Mouse (Mus musculus): Measurements from ENCODE around the gene Tmc2. TPM values are rescaled to one million over a fixed set of nuclear protein-coding genes. Genes with fewer than 3 reads are reported as not detected.

Gene Tmc2
- polyA plus RNA-seq, 1 experiment, result not detected

GRCm38 (mm10) chr2:130279600-130280091, 84.7 kb downstream of the Tmc2 start:
- no peak for TF ChIP-seq GATA1 (IDR thresholded peaks at IDR 0.05; ENCODE audit: low read length)

GRCm38 (mm10) chr2:130280224-130280623, 85.2 kb downstream of the Tmc2 start:
- no peak for TF ChIP-seq GATA1 (IDR thresholded peaks at IDR 0.05; ENCODE audit: low read length)

GRCm38 (mm10) chr2:130280818-130281217, 85.8 kb downstream of the Tmc2 start:
- no peak for TF ChIP-seq GATA1 (IDR thresholded peaks at IDR 0.05; ENCODE audit: low read length)

- no peak for TF ChIP-seq GATA1 (IDR thresholded peaks at IDR 0.05; ENCODE audit: low read length)
Measured at GRCm38 (mm10) chr2:130283854-130284654, 89.1 kb downstream of the Tmc2 start, which contains the start of gene Idh3b. Gene Idh3b, minus strand, starts transcription at chr2:130284547.

DNA sequence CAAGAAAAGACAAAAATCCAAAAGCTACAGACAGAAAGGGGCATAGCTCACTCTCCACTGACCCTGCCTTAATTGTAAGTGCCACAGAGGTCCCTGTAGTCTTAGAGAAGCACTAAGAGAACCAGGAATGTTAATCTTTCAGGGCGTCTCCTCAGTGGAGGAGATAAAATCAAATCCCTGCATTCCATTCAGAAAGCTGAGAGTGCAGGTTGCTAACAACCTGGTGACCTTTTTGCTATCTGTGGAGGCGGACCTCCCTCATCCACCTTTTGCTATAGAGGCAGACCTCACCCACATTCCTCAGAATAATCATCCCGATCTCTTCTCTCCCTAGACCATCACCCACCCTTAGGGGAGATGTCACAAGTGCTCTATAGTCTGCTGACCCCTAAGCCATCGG, 94.1 kb downstream of the Tmc2 start:
- no peak for TF ChIP-seq GATA1 (IDR thresholded peaks at IDR 0.05; ENCODE audit: low read length)

DNA sequence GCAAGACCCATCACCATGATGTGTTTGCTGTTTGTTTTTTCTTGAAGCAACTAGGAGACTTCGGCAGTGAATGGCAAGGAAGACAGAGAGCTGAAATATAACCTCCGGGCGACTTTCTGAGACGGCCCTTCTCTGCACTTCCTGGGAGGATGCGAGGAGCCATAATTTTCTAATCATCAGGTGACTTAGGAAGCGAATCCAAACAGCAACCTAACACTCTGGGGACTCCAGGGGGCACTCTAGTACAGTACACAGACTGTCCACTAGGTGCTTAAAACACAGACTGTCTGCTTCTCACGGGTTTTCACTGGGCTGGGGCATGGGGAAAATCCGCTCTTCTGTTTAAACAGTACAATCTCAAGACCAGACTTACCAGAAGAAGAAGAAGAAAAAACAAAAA, 96.4 kb downstream of the Tmc2 start:
- TF ChIP-seq GATA1 (IDR thresholded peaks at IDR 0.05; ENCODE audit: low read length), result no peak

DNA sequence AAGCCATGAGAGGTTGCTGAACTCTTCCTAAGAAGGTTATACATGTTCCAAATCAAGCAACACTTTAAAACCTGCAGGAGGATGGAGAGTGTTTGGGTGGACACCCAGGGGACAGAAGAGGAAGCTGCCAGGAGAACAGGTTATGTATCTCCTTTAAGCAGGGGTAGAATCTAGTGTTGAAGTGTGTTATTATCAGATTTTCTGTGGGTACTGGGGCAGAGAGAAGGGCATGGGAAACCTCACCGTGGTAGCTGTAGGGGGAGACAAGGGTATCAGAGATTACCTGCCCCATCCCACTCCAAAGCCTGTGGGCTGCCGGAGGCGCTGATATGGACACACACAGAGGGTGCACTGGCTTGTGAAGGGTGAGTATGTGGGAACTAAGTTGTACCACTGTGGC, 98.0 kb downstream of the Tmc2 start:
- no peak for TF ChIP-seq GATA1 (IDR thresholded peaks at IDR 0.05; ENCODE audit: low read length)

GRCm38 (mm10) chr2:130293486-130293885, 98.5 kb downstream of the Tmc2 start:
- no peak for TF ChIP-seq GATA1 (IDR thresholded peaks at IDR 0.05; ENCODE audit: low read length)

- TF ChIP-seq GATA1 (IDR thresholded peaks at IDR 0.05; ENCODE audit: low read length), result no peak
Measured at GRCm38 (mm10) chr2:130294218-130294935, 99.4 kb downstream of the Tmc2 start.

DNA sequence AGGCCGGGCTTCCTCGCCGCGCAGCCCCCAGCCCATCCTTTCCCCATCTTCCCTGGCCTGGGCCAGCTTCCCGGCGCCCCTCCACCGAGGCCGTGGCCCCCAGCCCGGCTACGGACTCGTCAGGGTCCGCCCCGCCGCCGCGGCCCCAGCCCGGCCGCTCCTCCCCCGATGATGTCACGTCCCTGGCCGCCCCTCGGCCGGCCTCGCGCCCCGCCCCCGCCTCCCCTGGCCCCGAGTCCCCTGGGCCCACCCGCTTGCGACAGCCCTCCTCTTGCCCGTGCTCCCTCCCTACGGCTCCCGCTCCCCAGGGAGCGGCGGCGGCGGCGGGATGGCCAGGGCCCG, 99.9 kb downstream of the Tmc2 start, which contains the start of gene Ebf4:
Ebf4 (plus strand) TSS at position 234 of the 342 bp plus-strand sequence.
- TF ChIP-seq GATA1 (IDR thresholded peaks at IDR 0.05; ENCODE audit: low read length), result no peak

DNA sequence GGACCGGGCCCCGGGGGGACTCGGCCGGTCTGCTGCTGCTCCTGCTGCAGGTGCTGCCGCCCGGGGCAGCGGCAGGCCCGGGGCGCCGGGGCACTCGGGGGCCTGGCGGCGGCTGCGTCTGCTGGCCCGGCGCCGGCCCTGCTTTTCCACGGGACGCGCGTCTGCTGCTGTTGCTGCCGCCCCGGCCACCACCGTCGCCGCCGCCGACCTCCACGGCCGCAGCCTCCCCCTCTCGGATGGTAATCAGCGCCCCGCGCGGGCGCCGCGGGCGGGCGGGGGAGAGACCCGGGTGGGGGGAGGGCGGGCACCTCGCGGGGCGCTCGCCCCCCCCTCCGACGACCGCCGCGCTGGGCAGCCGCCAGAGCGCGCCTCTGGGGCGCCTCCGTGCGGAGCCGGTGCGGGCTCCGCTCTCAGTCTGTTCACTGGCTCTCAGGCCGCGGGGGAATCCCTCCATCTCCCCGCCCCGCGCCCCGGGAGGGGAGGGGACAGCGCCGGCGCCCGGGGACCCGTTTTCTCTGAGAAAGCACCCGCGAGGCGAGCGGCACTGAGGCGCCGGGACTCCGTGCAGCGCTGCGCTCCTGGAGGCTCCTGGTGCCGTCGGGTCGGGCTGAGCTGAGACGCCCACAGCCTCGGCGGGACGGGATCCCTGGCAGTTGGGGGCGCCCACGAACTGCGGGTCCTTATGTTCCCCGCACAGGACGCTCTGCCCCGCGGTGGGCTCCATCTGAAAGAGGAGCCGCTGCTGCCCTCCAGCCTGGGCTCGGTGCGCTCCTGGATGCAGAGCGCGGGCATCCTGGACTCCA, 100.5 kb downstream of the Tmc2 start:
- TF ChIP-seq GATA1 (IDR thresholded peaks at IDR 0.05; ENCODE audit: low read length), result no peak

DNA sequence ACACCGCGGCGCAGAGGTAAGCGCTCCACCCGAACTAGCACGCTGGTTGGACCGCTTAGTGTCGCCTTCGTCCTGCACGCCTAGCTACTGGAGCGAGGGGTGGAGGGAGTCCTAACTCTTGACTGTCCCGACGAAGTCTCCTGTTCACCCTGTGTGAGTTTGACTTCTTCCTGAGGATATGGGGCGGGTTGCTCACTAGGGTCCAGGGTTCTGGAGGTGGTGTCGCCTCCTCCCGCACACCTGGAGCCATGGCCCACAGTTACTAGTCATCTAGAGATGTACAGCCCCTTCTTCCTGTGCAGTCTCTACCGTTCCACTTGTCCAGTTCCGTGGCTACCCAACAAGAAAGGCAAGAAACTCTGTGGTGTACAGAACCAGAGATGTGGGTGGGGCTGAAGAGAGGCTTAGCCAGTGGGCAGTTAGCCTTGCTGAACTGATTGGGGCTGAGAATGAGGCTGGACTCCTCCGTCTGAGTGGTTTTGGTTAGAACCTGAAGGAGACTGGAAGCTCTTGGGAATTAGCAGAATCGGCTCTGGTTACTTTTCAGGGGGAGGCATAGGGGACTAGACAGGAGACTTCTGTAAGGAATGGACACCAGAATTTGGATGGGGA, 101.2 kb downstream of the Tmc2 start:
- TF ChIP-seq GATA1 (IDR thresholded peaks at IDR 0.05; ENCODE audit: low read length), result no peak

GRCm38 (mm10) chr2:130297580-130297979, 102.6 kb downstream of the Tmc2 start:
- TF ChIP-seq GATA1 (IDR thresholded peaks at IDR 0.05; ENCODE audit: low read length), result no peak

GRCm38 (mm10) chr2:130303014-130303413, 108.0 kb downstream of the Tmc2 start:
- TF ChIP-seq GATA1 (IDR thresholded peaks at IDR 0.05; ENCODE audit: low read length), result no peak

Other genes starting within 250 kb of the Tmc2 start
- gene Tgm3, start 182.8 kb upstream of the Tmc2 start, polyA plus RNA-seq (2012), result not detected in 2 replicates
- not detected in 2 replicates for gene Tgm6, start 82.8 kb upstream of the Tmc2 start, polyA plus RNA-seq (2012)
- 613 and 888 TPM in 2 replicates for gene Snrpb, start 15.8 kb upstream of the Tmc2 start, polyA plus RNA-seq (2012)
- gene Nop56, start 79.2 kb downstream of the Tmc2 start, polyA plus RNA-seq (2012), result 55.2 and 95.8 TPM in 2 replicates
- 129 and 132 TPM in 2 replicates for gene Idh3b, start 89.4 kb downstream of the Tmc2 start, polyA plus RNA-seq (2012)
- gene Ebf4, start 100.0 kb downstream of the Tmc2 start, polyA plus RNA-seq (2012), result not detected in 2 replicates
- gene Cpxm1, start 202.4 kb downstream of the Tmc2 start, polyA plus RNA-seq (2012), result 0.03 TPM in 1 of 2 replicates, not detected in the other
- gene Gm28372, start 210.0 kb downstream of the Tmc2 start, polyA plus RNA-seq (2012), result not detected in 2 replicates
- not detected in 2 replicates for gene 1700020A23Rik, start 210.1 kb downstream of the Tmc2 start, polyA plus RNA-seq (2012)
- not detected in 2 replicates for gene Tmem239, start 211.3 kb downstream of the Tmc2 start, polyA plus RNA-seq (2012)
- 18.5 and 20.6 TPM in 2 replicates for gene Vps16, start 229.1 kb downstream of the Tmc2 start, polyA plus RNA-seq (2012)
- 15.1 and 17.7 TPM in 2 replicates for gene Pced1a, start 229.5 kb downstream of the Tmc2 start, polyA plus RNA-seq (2012)

Measured in G1E-ER4 (cell line).